Mouse (Mus musculus) heart, adult 2 months (tissue): ENCODE data around the gene 0610009B22Rik.

Experiments
- CTCF ChIP-seq: fragments of 200-600 bp; IDR thresholded peaks from 2 replicates; pipeline ENCODE4 v1.8.1; 2022; ENCODE audit warnings: antibody characterized with exemption, mild to moderate bottlenecking, moderate library complexity
- EP300 ChIP-seq: fragments of 200-500 bp; IDR thresholded peaks from 2 replicates; pipeline ENCODE4 v1.6.1; 2011; ENCODE audit warnings: low read depth, low read length, control low read depth; ENCODE audit not compliant: insufficient read depth
- POLR2A ChIP-seq: fragments of 200-500 bp; IDR thresholded peaks from 2 replicates; pipeline ENCODE4 v1.6.1; 2011; ENCODE audit warnings: mild to moderate bottlenecking, low read depth, low read length, control low read depth; ENCODE audit not compliant: insufficient read depth

DNA sequence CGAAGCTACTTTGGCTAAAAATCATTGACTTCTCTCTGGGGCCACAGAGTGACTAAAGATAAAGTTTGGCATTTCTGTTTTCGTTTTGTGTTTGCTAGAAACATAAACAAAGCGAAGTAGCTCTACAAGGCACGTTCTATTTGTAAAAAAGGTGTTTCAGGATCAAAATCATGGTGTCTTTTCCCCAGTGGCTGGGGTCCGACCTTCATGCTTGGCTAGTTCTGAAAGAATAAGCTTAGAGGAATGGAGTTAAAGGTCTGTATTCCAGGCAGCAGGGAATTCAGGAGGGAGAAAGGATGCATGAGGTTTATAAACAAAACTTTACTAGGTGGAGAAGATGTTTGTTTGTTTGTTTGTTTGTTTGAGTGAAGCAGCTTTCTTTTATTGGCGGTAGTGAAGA, 669 bp upstream of the 0610009B22Rik start:
- TF ChIP-seq POLR2A (no peak), CTCF (no peak), EP300 (no peak)
